Mouse (Mus musculus) bone marrow macrophage, adult 2 months (primary cell): ENCODE measurements at regions not wholly inside any gene's neighbourhood (a gene's known extent, or its start where the extent isn't known, plus 50 kb on each side); places are given as distances from the start of the nearest gene placed in this dataset.

ENCODE experiments used
- CTCF ChIP-seq: IDR thresholded peaks from 2 replicates; pipeline ENCODE4 v1.5.1; 2012; ENCODE audit warnings: low read depth, mild to moderate bottlenecking, low read length, moderate library complexity
- POLR2A ChIP-seq: IDR thresholded peaks from 2 replicates; pipeline ENCODE4 v1.6.1; 2012; ENCODE audit warnings: mild to moderate bottlenecking, low read depth, low read length, borderline replicate concordance

GRCm38 (mm10) chr6:35379890-35380289 lies 53.9 kb upstream of the Fam180a start:
- TF ChIP-seq CTCF: peak; percentile 99
- no peak for TF ChIP-seq POLR2A
